Mouse (Mus musculus): ENCODE measurements around the gene Hoxa2. TPM values are rescaled to one million over a fixed set of nuclear protein-coding genes. Genes with fewer than 3 reads are reported as not detected.
A peak's percentile ranks its signal among the peaks of the same experiment; 100 is the strongest.

Gene Hoxa2
- total RNA-seq, 1 experiment, result 0.27 TPM

- no peak for DNase-seq (ENCODE audit: low read depth, low spot score)
- TF ChIP-seq ZC3H11A (IDR thresholded peaks at IDR 0.05; ENCODE audit: borderline replicate concordance, low read depth, low read length), result no peak
- no peak for TF ChIP-seq ZNF384 (IDR thresholded peaks at IDR 0.05; ENCODE audit: low read depth, low read length)
- TF ChIP-seq HCFC1 (IDR thresholded peaks at IDR 0.05; ENCODE audit: borderline replicate concordance, insufficient read depth, low read length), result no peak
- TF ChIP-seq CHD2 (IDR thresholded peaks at IDR 0.05; ENCODE audit: low read depth, low read length), result no peak
- no peak for TF ChIP-seq MAFK (IDR thresholded peaks at IDR 0.05; ENCODE audit: insufficient read depth, low read depth, low read length)
- H3K9ac ChIP-seq (ENCODE audit: insufficient read depth, low read depth, low read length, poor library complexity, severe bottlenecking), result no peak overlapping the region
- in situ Hi-C loops (cut with MboI; ENCODE audit: low sequenced_read_pairs in 2 of 2, unreplicated experiment in 2 of 2), result loop anchor here in 1 of 2 experiments (25.0 kb wide), 1 partner anchor 594 kb away; no protein-coding TSS in a partner anchor
- H3K9me3 ChIP-seq (ENCODE audit: control insufficient read depth, insufficient read depth, low read depth, low read length), result no peaks in the 10 kb centered on the region
- H3K27ac ChIP-seq (ENCODE audit: insufficient read depth, low read depth, low read length, poor library complexity, severe bottlenecking), result no peak overlapping the region
- H3K36me3 ChIP-seq (ENCODE audit: control insufficient read depth, insufficient read depth, low read length, poor library complexity, severe bottlenecking), result no peaks in the 10 kb centered on the region
- peaks cover 0 to 4% of the 10 kb centered on the region in 2 experiments; a peak in 1 of 4 replicates for H3K4me1 ChIP-seq (ENCODE audit: control insufficient read depth in 2 of 2, insufficient read depth in 2 of 2, low read length in 2 of 2, poor library complexity in 1 of 2)
- H3K4me3 ChIP-seq (ENCODE audit: insufficient read depth in 1 of 2, low read depth in 1 of 2, low read length in 2 of 2, poor library complexity in 1 of 2, severe bottlenecking in 1 of 2), result no peak overlapping the region
Observed at GRCm38 (mm10) chr6:52205638-52206621, 41.3 kb upstream of the Hoxa2 start.

- H3K27ac ChIP-seq (ENCODE audit: insufficient read depth, low read depth, low read length, poor library complexity, severe bottlenecking), result no peak overlapping the region
- H3K9me3 ChIP-seq (ENCODE audit: control insufficient read depth, insufficient read depth, low read depth, low read length), result no peaks in the 10 kb centered on the region
- H3K4me1 ChIP-seq (ENCODE audit: control insufficient read depth in 2 of 2, insufficient read depth in 2 of 2, low read length in 2 of 2, poor library complexity in 1 of 2), result peaks cover 0 to 4% of the 10 kb centered on the region in 2 experiments; a peak in 1 of 4 replicates
- TF ChIP-seq ZC3H11A (IDR thresholded peaks at IDR 0.05; ENCODE audit: borderline replicate concordance, low read depth, low read length) (no peak), CHD2 (IDR thresholded peaks at IDR 0.05; ENCODE audit: low read depth, low read length) (no peak), MAFK (IDR thresholded peaks at IDR 0.05; ENCODE audit: insufficient read depth, low read depth, low read length) (no peak), ZNF384 (IDR thresholded peaks at IDR 0.05; ENCODE audit: low read depth, low read length) (no peak), HCFC1 (IDR thresholded peaks at IDR 0.05; ENCODE audit: borderline replicate concordance, insufficient read depth, low read length) (no peak)
- H3K36me3 ChIP-seq (ENCODE audit: control insufficient read depth, insufficient read depth, low read length, poor library complexity, severe bottlenecking), result no peaks in the 10 kb centered on the region
- H3K9ac ChIP-seq (ENCODE audit: insufficient read depth, low read depth, low read length, poor library complexity, severe bottlenecking), result no peak overlapping the region
- H3K4me3 ChIP-seq (ENCODE audit: insufficient read depth in 1 of 2, low read depth in 1 of 2, low read length in 2 of 2, poor library complexity in 1 of 2, severe bottlenecking in 1 of 2), result no peak overlapping the region
- DNase-seq (ENCODE audit: low read depth, low spot score), result no peak
- in situ Hi-C loops (cut with MboI; ENCODE audit: low sequenced_read_pairs in 2 of 2, unreplicated experiment in 2 of 2), result loop anchor here in 1 of 2 experiments (25.0 kb wide), 1 partner anchor 593 kb away; no protein-coding TSS in a partner anchor
Observed at GRCm38 (mm10) chr6:52205221-52205620, 40.6 kb upstream of the Hoxa2 start.

GRCm38 (mm10) chr6:52204050-52204752 is 39.6 kb upstream of the Hoxa2 start, which contains the start of gene Hoxa5:
Gene Hoxa5, minus strand, starts transcription at chr6:52204587.
- no peaks in the 10 kb centered on the region for H3K9me3 ChIP-seq (ENCODE audit: control insufficient read depth, insufficient read depth, low read depth, low read length)
- DNase-seq (ENCODE audit: low read depth, low spot score), result no peak
- peak within 1 kb of the TSS; percentile 30 for H3K9ac ChIP-seq (ENCODE audit: insufficient read depth, low read depth, low read length, poor library complexity, severe bottlenecking)
- no peak within 1 kb of the TSS for H3K27ac ChIP-seq (ENCODE audit: insufficient read depth, low read depth, low read length, poor library complexity, severe bottlenecking)
- peak within 1 kb of the TSS; percentile 54 to 72 for H3K4me3 ChIP-seq (ENCODE audit: insufficient read depth in 1 of 2, low read depth in 1 of 2, low read length in 2 of 2, poor library complexity in 1 of 2, severe bottlenecking in 1 of 2)
- peaks cover 0 to 4% of the 10 kb centered on the region in 2 experiments; a peak in 1 of 4 replicates for H3K4me1 ChIP-seq (ENCODE audit: control insufficient read depth in 2 of 2, insufficient read depth in 2 of 2, low read length in 2 of 2, poor library complexity in 1 of 2)
- H3K36me3 ChIP-seq (ENCODE audit: control insufficient read depth, insufficient read depth, low read length, poor library complexity, severe bottlenecking), result no peaks in the 10 kb centered on the region
- no peak for TF ChIP-seq MAFK (IDR thresholded peaks at IDR 0.05; ENCODE audit: insufficient read depth, low read depth, low read length)
- TF ChIP-seq ZNF384 (IDR thresholded peaks at IDR 0.05; ENCODE audit: low read depth, low read length), result no peak
- peak; percentile 68; the same call in 1 of the 2 replicates for TF ChIP-seq ZC3H11A (IDR thresholded peaks at IDR 0.05; ENCODE audit: borderline replicate concordance, low read depth, low read length)
- in situ Hi-C loops (cut with MboI; ENCODE audit: low sequenced_read_pairs in 2 of 2, unreplicated experiment in 2 of 2), result loop anchor here in 1 of 2 experiments (25.0 kb wide), 1 partner anchor 592 kb away; no protein-coding TSS in a partner anchor

GRCm38 (mm10) chr6:52203371-52204049 is 38.9 kb upstream of the Hoxa2 start:
- H3K36me3 ChIP-seq (ENCODE audit: control insufficient read depth, insufficient read depth, low read length, poor library complexity, severe bottlenecking), result no peaks in the 10 kb centered on the region
- H3K4me3 ChIP-seq (ENCODE audit: insufficient read depth in 1 of 2, low read depth in 1 of 2, low read length in 2 of 2, poor library complexity in 1 of 2, severe bottlenecking in 1 of 2), result peak overlapping the region; percentile 54 to 72
- peak overlapping the region; percentile 30 for H3K9ac ChIP-seq (ENCODE audit: insufficient read depth, low read depth, low read length, poor library complexity, severe bottlenecking)
- TF ChIP-seq HCFC1 (IDR thresholded peaks at IDR 0.05; ENCODE audit: borderline replicate concordance, insufficient read depth, low read length) (no peak), ZC3H11A (IDR thresholded peaks at IDR 0.05; ENCODE audit: borderline replicate concordance, low read depth, low read length) (no peak), CHD2 (IDR thresholded peaks at IDR 0.05; ENCODE audit: low read depth, low read length) (no peak), MAFK (IDR thresholded peaks at IDR 0.05; ENCODE audit: insufficient read depth, low read depth, low read length) (no peak), ZNF384 (IDR thresholded peaks at IDR 0.05; ENCODE audit: low read depth, low read length) (no peak)
- in situ Hi-C loops (cut with MboI; ENCODE audit: low sequenced_read_pairs in 2 of 2, unreplicated experiment in 2 of 2), result loop anchor here in 1 of 2 experiments (25.0 kb wide), 1 partner anchor 591 kb away; no protein-coding TSS in a partner anchor
- no peak overlapping the region for H3K27ac ChIP-seq (ENCODE audit: insufficient read depth, low read depth, low read length, poor library complexity, severe bottlenecking)
- H3K9me3 ChIP-seq (ENCODE audit: control insufficient read depth, insufficient read depth, low read depth, low read length), result no peaks in the 10 kb centered on the region
- peaks cover 0 to 4% of the 10 kb centered on the region in 2 experiments; a peak in 1 of 4 replicates for H3K4me1 ChIP-seq (ENCODE audit: control insufficient read depth in 2 of 2, insufficient read depth in 2 of 2, low read length in 2 of 2, poor library complexity in 1 of 2)
- DNase-seq (ENCODE audit: low read depth, low spot score), result no peak

Measured in ES-E14 (cell line).